Mouse (Mus musculus): ENCODE measurements around the gene Igsf9b.
A peak's percentile ranks its signal among the peaks of the same experiment; 100 is the strongest.

The Igsf9b gene

GRCm38 (mm10) chr9:27294380-27294779 lies 4.6 kb upstream of the Igsf9b start:
- no peak for DNase-seq

GRCm38 (mm10) chr9:27299286-27300187 lies 533 bp downstream of the Igsf9b start:
- DNase-seq: no peak

GRCm38 (mm10) chr9:27300188-27300691 lies 1.2 kb downstream of the Igsf9b start:
- peak in 1 of 2 experiments; percentile 6 for DNase-seq

- no peak for DNase-seq
Observed at GRCm38 (mm10) chr9:27300698-27301097, 1.7 kb downstream of the Igsf9b start.

- no peak for DNase-seq
Observed at GRCm38 (mm10) chr9:27301486-27301885, 2.5 kb downstream of the Igsf9b start.

- DNase-seq: no peak
Observed at GRCm38 (mm10) chr9:27302291-27302690, 3.3 kb downstream of the Igsf9b start.

GRCm38 (mm10) chr9:27303571-27304484 lies 4.8 kb downstream of the Igsf9b start:
- DNase-seq: no peak

- DNase-seq: no peak
Observed at GRCm38 (mm10) chr9:27304485-27305102, 5.6 kb downstream of the Igsf9b start.

- DNase-seq: no peak
Observed at GRCm38 (mm10) chr9:27305502-27305901, 6.5 kb downstream of the Igsf9b start.

GRCm38 (mm10) chr9:27306642-27307041 lies 7.6 kb downstream of the Igsf9b start:
- no peak for DNase-seq

GRCm38 (mm10) chr9:27307265-27307664 lies 8.3 kb downstream of the Igsf9b start:
- DNase-seq: no peak

- DNase-seq: no peak
Observed at GRCm38 (mm10) chr9:27308045-27308444, 9.0 kb downstream of the Igsf9b start.

- no peak for DNase-seq
Observed at GRCm38 (mm10) chr9:27308561-27308960, 9.6 kb downstream of the Igsf9b start.

- no peak for DNase-seq
Observed at GRCm38 (mm10) chr9:27310005-27310404, 11.0 kb downstream of the Igsf9b start.

GRCm38 (mm10) chr9:27313427-27313826 lies 14.4 kb downstream of the Igsf9b start:
- no peak for DNase-seq

GRCm38 (mm10) chr9:27321267-27321666 lies 22.3 kb downstream of the Igsf9b start:
- no peak for DNase-seq

- DNase-seq: no peak
Observed at GRCm38 (mm10) chr9:27322277-27322676, 23.3 kb downstream of the Igsf9b start.

GRCm38 (mm10) chr9:27323412-27323811 lies 24.4 kb downstream of the Igsf9b start:
- DNase-seq: no peak

- DNase-seq: peak; percentile 36 to 75
Observed at GRCm38 (mm10) chr9:27325920-27326319, 26.9 kb downstream of the Igsf9b start.

GRCm38 (mm10) chr9:27327558-27327957 lies 28.6 kb downstream of the Igsf9b start:
- DNase-seq: no peak

- no peak for DNase-seq
Observed at GRCm38 (mm10) chr9:27330374-27330773, 31.4 kb downstream of the Igsf9b start.

- no peak for DNase-seq
Observed at GRCm38 (mm10) chr9:27331538-27331937, 32.5 kb downstream of the Igsf9b start.

GRCm38 (mm10) chr9:27334895-27335294 lies 35.9 kb downstream of the Igsf9b start:
- no peak for DNase-seq

All from kidney, adult 8-10 months (tissue).